Mouse (Mus musculus): ENCODE data around the gene Hs1bp3.
A peak's percentile ranks its signal among the peaks of the same experiment; 100 is the strongest.

DNA sequence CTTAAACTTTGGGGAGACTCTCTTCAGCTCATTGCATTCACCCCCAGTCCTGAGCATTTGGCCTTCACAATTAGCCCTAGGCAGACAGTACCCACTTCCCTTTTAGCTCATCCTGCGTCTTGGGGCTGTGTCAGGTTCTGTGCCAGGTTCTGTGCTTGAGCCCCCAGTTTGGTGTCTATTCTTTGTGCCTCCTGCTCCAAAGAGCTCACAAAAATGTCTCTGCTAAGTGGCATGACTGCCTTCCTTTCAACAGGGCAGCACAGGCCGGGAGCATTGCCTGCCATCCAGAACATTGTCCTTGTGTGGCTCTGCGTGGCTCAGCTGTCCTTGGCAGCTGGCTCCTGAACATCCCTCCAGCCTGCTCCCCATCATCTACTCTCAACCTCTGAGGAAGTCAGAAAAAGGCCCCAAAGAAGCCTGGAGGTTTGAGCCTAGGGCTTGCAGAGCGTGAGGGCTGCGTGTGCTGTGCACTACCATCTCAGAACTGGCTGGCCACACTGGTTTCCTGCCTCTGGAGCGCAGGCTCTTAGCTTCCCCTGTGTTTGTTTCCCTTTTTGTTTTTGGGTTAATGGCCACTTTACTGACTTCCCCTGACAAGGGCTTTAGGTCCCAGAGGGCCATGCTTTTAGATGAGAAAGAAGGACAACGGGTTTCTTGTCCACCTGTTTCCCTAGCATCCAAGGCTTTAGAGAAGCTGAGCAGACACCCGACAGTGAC, 34.7 kb downstream of the Hs1bp3 start:
- TF ChIP-seq CTCF (IDR thresholded peaks at IDR 0.05; ENCODE audit: control insufficient read depth, insufficient read depth, low read length) (no peak), POLR2A (IDR thresholded peaks at IDR 0.05; ENCODE audit: borderline replicate concordance, control insufficient read depth, low read depth, low read length) (peak; percentile 58; the same call in 1 of the 2 replicates)
